Mouse (Mus musculus): Measurements from ENCODE around the gene Glud1. TPM values are rescaled to one million over a fixed set of nuclear protein-coding genes. Genes with fewer than 3 reads are reported as not detected.

Glud1 gene
- polyA plus RNA-seq, 1 experiment from 2014 or later, result 63.2 TPM

DNA sequence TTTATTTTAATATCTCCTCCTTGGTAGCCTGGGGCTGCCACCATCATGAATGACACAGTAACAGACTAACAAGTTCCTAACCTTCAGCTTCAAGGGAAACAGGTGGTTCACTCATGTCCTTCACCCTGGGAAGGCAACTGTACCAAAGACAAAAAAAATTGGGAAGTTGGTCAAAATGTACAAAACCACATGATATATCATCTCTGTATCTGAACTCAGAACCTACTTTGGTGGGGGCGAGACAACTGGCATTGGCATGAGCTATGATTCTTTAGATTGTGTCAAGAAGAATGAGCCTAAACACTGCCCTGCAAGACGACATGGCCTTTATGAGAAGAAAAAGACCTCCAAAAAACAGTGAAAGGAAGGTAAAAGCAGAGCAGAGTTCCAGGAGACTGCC, 29.7 kb upstream of the Glud1 start:
- H3K9ac ChIP-seq (replicated peaks; ENCODE audit: low read depth), result no peak overlapping the region
- TF ChIP-seq EP300 (IDR thresholded peaks at IDR 0.05) (no peak), CTCF (IDR thresholded peaks at IDR 0.05) (no peak)
- H3K36me3 ChIP-seq (ENCODE audit: insufficient read depth, low read length), result no peaks in the 10 kb centered on the region
- no peaks in the 10 kb centered on the region for H3K4me1 ChIP-seq (ENCODE audit: insufficient read depth, low read depth, low read length)
- no peaks in the 10 kb centered on the region for H3K9me3 ChIP-seq (ENCODE audit: low read length)
- no peak overlapping the region for H3K4me3 ChIP-seq (ENCODE audit: low read depth, low read length)
- H3K4me2 ChIP-seq (replicated peaks; ENCODE audit: low read depth, low read length), result no peak overlapping the region
- H3K27me3 ChIP-seq (replicated peaks; ENCODE audit: insufficient read depth, low read length), result no peaks in the 10 kb centered on the region
- ATAC-seq (no peak), DNase-seq (ENCODE audit: low spot score) (no peak)
- no peak overlapping the region for H3K27ac ChIP-seq (ENCODE audit: low read length)
- 72% methylated on average over 2 of the region's 2 CpGs for WGBS

GRCm38 (mm10) chr14:34281736-34282269, 28.7 kb upstream of the Glud1 start:
- no peaks in the 10 kb centered on the region for H3K27me3 ChIP-seq (replicated peaks; ENCODE audit: insufficient read depth, low read length)
- 91% methylated on average over 5 of the region's 5 CpGs for WGBS
- H3K9ac ChIP-seq (replicated peaks; ENCODE audit: low read depth), result no peak overlapping the region
- DNase-seq (ENCODE audit: low spot score), result no peak
- H3K36me3 ChIP-seq (ENCODE audit: insufficient read depth, low read length), result no peaks in the 10 kb centered on the region
- TF ChIP-seq EP300 (IDR thresholded peaks at IDR 0.05), result no peak
- TF ChIP-seq CTCF (IDR thresholded peaks at IDR 0.05), result no peak
- no peak overlapping the region for H3K27ac ChIP-seq (ENCODE audit: low read length)
- no peaks in the 10 kb centered on the region for H3K9me3 ChIP-seq (ENCODE audit: low read length)
- ATAC-seq, result no peak
- no peaks in the 10 kb centered on the region for H3K4me1 ChIP-seq (ENCODE audit: insufficient read depth, low read depth, low read length)
- no peak overlapping the region for H3K4me3 ChIP-seq (ENCODE audit: low read depth, low read length)
- no peak overlapping the region for H3K4me2 ChIP-seq (replicated peaks; ENCODE audit: low read depth, low read length)

GRCm38 (mm10) chr14:34288396-34288795, 22.1 kb upstream of the Glud1 start:
- no peak for DNase-seq (ENCODE audit: low spot score)
- no peaks in the 10 kb centered on the region for H3K36me3 ChIP-seq (ENCODE audit: insufficient read depth, low read length)
- no peak overlapping the region for H3K27ac ChIP-seq (ENCODE audit: low read length)
- no peaks in the 10 kb centered on the region for H3K9me3 ChIP-seq (ENCODE audit: low read length)
- ATAC-seq, result no peak
- no peaks in the 10 kb centered on the region for H3K4me1 ChIP-seq (ENCODE audit: insufficient read depth, low read depth, low read length)
- no peak for TF ChIP-seq CTCF (IDR thresholded peaks at IDR 0.05)
- no peak for TF ChIP-seq EP300 (IDR thresholded peaks at IDR 0.05)
- H3K4me2 ChIP-seq (replicated peaks; ENCODE audit: low read depth, low read length), result no peak overlapping the region
- no peak overlapping the region for H3K4me3 ChIP-seq (ENCODE audit: low read depth, low read length)
- H3K9ac ChIP-seq (replicated peaks; ENCODE audit: low read depth), result no peak overlapping the region
- no peaks in the 10 kb centered on the region for H3K27me3 ChIP-seq (replicated peaks; ENCODE audit: insufficient read depth, low read length)
- WGBS, result 67% methylated on average over 2 of the region's 2 CpGs

DNA sequence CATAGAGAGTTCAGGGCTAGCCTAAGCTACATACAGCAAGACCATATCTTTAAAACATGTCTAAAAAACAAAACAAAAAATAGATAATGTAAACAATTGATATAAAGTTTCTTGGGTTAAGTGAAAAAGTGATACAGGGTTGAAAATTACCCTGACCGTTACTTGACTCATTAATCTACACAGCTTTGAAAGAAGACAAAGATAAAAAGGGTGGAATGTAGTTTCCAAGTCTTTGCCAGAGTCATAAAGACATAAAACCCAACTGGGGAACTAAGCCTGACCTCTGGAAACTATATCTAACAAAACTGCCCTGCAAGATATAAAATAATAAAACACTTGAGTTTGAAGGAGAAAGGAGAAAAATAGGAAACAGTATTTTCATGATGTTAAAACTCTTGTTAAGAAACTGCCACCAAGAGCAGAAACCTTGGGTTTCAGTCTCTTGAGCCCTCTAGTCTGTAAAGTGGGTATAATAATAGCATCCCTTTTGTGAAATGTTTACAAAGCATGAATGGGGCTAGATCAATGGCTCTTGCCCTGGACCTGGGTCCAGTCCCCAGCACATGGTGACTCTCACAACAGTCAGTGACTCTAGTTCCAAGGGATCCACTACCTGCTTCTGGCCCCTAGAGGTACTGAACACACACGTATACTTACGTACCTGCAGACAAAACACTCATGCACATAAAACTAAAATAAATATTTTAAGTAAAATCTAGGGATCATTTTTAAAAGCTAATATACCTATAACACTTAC, 21.1 kb upstream of the Glud1 start:
- Histone ChIP-seq H3K4me3 (ENCODE audit: low read depth, low read length) (no peak overlapping the region), H3K27ac (ENCODE audit: low read length) (no peak overlapping the region), H3K36me3 (ENCODE audit: insufficient read depth, low read length) (no peaks in the 10 kb centered on the region), H3K9me3 (ENCODE audit: low read length) (no peaks in the 10 kb centered on the region), H3K9ac (replicated peaks; ENCODE audit: low read depth) (no peak overlapping the region), H3K27me3 (replicated peaks; ENCODE audit: insufficient read depth, low read length) (no peaks in the 10 kb centered on the region), H3K4me1 (ENCODE audit: insufficient read depth, low read depth, low read length) (no peaks in the 10 kb centered on the region), H3K4me2 (replicated peaks; ENCODE audit: low read depth, low read length) (no peak overlapping the region)
- no peak for ATAC-seq
- no peak for TF ChIP-seq EP300 (IDR thresholded peaks at IDR 0.05)
- TF ChIP-seq CTCF (IDR thresholded peaks at IDR 0.05), result no peak
- DNase-seq (ENCODE audit: low spot score), result no peak
- WGBS, result 87% methylated on average over 3 of the region's 3 CpGs

DNA sequence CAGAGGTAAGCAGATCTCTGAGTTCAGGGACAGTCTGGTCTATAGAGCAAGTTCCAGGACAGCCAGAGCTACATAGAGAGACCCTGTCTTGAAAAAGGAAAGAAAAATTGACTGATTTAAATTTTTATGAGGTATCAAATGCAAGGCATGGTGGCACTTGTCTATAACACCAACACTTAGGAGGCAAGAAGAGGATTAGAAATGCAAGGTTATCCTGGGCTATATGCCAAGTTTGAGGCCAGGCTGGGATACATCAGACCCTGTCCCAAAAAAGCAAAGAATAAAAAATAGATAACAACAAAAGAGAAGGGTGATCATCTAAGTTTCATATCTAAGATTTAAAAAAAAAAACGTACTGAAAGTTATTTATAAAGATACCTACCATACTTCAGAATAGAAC, 20.3 kb upstream of the Glud1 start:
- no peak overlapping the region for H3K4me2 ChIP-seq (replicated peaks; ENCODE audit: low read depth, low read length)
- DNase-seq (ENCODE audit: low spot score) (no peak), ATAC-seq (no peak)
- TF ChIP-seq CTCF (IDR thresholded peaks at IDR 0.05), result no peak
- no peak for TF ChIP-seq EP300 (IDR thresholded peaks at IDR 0.05)
- no peaks in the 10 kb centered on the region for H3K9me3 ChIP-seq (ENCODE audit: low read length)
- 21% methylated on average over 1 of the region's 1 CpGs for WGBS
- no peaks in the 10 kb centered on the region for H3K27me3 ChIP-seq (replicated peaks; ENCODE audit: insufficient read depth, low read length)
- no peak overlapping the region for H3K9ac ChIP-seq (replicated peaks; ENCODE audit: low read depth)
- no peak overlapping the region for H3K27ac ChIP-seq (ENCODE audit: low read length)
- no peaks in the 10 kb centered on the region for H3K36me3 ChIP-seq (ENCODE audit: insufficient read depth, low read length)
- H3K4me3 ChIP-seq (ENCODE audit: low read depth, low read length), result no peak overlapping the region
- no peaks in the 10 kb centered on the region for H3K4me1 ChIP-seq (ENCODE audit: insufficient read depth, low read depth, low read length)

DNA sequence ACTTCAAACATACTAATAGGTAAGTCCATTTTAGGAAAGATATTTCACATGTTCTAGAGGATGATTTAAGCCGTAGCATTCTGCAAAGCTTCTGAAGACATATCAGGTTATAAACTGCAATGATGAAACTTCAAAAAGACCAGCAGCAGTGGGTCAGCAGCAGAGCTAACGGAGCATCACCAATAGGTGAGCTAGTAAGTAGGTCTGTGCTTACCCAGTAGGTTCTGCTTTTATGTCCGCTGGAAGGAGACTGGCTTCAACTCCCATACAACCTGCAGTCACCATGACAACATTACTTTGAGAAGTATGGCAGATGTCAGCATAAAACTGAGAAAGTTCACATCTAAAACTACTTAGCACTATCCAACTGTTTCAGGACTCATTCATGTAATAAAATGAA, 16.9 kb upstream of the Glud1 start:
- TF ChIP-seq CTCF (IDR thresholded peaks at IDR 0.05), result no peak
- 89% methylated on average over 3 of the region's 3 CpGs for WGBS
- Histone ChIP-seq H3K4me1 (ENCODE audit: insufficient read depth, low read depth, low read length) (0 out of 2 replicates have a peak, but pooled peaks cover 3% of the 10 kb centered on the region), H3K27ac (ENCODE audit: low read length) (no peak overlapping the region), H3K4me2 (replicated peaks; ENCODE audit: low read depth, low read length) (no peak overlapping the region), H3K36me3 (ENCODE audit: insufficient read depth, low read length) (no peaks in the 10 kb centered on the region), H3K4me3 (ENCODE audit: low read depth, low read length) (no peak overlapping the region), H3K9me3 (ENCODE audit: low read length) (no peaks in the 10 kb centered on the region), H3K9ac (replicated peaks; ENCODE audit: low read depth) (no peak overlapping the region), H3K27me3 (replicated peaks; ENCODE audit: insufficient read depth, low read length) (no peaks in the 10 kb centered on the region)
- DNase-seq (ENCODE audit: low spot score) (no peak), ATAC-seq (no peak)
